Mouse (Mus musculus): Measurements from ENCODE around the gene Mlc1.

The Mlc1 gene

GRCm38 (mm10) chr15:88937291-88937650, 41.5 kb downstream of the Mlc1 start:
- no peak for DNase-seq (ENCODE audit: low read depth)

DNA sequence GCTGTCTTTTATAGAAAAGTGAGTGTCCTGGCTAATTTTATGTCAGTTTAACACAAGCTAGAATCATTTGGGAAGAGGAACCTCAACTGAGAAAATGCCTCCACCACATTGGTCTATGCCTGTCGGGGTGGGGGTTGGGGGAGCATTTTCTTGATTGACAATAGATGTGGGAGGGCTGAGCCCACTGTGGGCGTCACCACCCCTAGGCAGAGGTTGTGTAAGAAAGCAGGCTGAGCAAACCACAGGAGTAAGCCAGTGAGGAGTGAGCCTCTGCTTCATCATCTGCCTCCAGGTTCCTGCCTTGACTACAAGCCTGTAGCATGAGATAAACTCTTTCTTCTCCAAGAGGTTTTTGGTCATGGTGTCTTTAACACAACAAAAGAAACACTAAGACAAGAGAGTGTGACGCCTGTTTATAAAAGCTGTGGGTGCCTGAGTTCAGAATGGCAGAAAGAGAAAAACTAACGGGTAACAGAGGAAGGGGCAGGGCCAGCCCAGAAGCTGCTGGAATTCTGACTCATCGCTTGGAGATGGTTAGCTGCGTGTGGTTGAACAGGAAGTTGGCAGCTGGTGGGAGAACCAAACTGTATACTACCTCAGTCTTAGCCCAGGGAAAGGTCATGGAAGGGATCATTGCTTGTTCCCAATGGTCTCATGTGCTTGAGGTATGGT, 42.1 kb downstream of the Mlc1 start:
- DNase-seq (ENCODE audit: low read depth): no peak

DNA sequence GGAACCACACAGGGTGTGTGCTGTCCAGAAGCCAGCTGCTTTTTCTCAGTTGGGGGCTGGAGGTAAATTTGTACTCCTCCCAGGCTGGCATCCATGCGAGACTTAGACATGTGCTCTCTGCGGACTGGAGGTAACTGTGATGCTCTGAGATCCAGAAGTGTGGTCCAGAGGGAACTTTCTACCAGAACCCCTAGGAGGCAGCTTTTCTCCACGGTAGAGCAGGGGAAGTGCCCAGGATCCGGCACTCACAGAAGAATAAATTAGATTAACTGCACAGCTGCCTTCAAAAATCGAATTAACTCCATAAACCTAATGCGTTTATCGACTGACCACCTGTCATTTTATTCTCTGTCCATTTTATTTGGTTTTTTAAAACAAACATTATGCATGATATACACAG, 44.7 kb downstream of the Mlc1 start:
- DNase-seq (ENCODE audit: low read depth): no peak

GRCm38 (mm10) chr15:88932667-88933066, 46.1 kb downstream of the Mlc1 start:
- DNase-seq (ENCODE audit: low read depth): no peak

DNA sequence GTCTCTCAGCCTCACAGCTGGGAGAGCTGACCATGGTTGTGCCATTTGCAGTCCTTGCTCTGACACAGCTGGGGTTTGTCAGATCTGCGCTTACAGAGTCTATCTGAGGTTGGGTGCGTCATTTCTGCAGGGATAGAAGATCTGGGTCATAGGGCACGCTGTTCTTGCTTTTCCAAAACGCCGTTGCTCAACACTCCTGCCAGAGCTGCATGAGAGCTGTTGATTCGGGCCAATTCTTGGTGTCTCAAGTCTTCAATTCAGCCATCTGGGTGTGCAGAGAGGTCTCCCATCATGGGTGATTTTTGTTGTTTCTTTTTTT, 56.9 kb downstream of the Mlc1 start:
- no peak for DNase-seq (ENCODE audit: low read depth)

DNA sequence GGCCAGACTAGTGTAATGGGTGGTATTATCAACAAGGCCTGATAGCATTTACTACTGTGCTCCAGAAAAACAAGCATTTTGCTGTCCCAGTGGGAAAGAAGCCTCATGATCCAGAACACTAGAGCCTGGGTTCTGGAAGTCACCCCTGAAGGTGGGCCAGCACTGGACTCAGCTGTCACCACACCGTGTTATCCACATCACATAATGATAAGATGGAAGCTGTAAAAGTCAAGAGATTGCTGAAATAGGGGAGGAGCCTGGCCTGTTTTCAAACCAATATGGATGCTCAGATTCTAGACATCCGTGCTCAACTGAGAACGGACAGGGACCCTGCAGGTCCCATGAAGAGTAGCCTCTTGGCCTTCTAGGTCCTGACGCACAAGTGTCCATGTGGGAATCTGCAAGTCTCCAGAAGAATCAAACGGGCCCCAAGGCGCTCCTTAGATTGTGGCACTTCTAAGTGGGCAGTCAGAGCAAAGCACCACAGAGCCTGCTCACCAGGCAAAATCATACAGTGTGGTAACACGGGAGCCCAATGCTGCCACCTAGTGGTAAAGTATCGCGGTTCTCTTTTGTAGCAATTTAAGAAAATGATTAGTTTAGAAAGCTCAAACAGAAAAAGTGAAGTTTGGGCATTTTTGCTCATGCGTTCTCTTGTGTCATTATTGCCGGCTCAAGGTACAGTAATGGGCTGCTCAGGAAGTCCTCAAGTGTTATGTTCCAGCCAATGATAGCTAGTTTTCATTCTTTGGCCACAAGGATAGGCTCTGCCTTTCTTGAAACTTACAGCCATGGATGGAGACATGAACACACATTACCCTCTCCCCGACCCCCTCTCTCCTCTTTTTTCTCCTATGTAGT, 57.4 kb downstream of the Mlc1 start:
- DNase-seq (ENCODE audit: low read depth): peak; percentile 81

- DNase-seq (ENCODE audit: low read depth): no peak
These were observed 58.7 kb downstream of the Mlc1 start for GRCm38 (mm10) chr15:88920065-88920464.

DNA sequence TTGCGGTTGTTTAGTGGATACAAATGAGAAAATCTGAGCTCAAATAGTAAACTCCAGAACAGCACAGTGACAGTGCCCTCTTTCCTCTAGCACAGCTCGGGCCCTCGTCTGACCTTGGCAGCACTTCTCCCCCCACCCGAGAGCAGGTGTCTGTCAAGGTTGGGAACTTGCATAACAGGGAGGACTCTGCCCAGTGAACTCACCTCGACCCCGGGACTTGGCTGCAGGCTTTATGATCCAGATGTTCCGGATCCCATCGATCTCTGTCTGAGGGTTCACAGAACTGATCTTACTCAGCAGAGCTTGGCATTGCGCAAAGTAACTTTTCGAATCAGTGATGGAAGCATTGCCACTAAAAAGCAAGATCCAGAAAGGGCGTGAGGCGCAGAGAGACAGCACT, 59.5 kb downstream of the Mlc1 start:
- DNase-seq (ENCODE audit: low read depth): no peak

- DNase-seq (ENCODE audit: low read depth): no peak
These were observed 61.7 kb downstream of the Mlc1 start for GRCm38 (mm10) chr15:88917126-88917525.

DNA sequence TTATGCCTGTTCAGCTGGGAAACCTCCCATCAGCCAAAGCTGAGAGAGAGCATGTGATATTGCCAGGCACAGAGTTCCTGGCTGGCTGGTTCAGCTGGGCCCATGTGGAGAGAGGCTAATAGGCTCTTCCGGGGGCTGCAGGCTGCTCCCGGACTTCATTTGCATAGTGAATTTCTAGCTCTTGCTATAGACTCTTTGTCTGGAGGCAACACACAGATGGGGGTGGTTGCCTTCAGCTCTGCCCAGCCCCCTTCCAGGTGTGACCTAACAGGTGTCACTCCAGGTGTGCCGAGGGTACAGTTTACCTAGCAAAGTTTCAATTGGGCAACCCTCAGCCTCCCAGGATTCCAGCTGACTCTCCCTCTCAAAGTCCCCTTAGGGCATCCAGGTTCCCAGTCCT, 62.4 kb downstream of the Mlc1 start:
- DNase-seq (ENCODE audit: low read depth): no peak

DNA sequence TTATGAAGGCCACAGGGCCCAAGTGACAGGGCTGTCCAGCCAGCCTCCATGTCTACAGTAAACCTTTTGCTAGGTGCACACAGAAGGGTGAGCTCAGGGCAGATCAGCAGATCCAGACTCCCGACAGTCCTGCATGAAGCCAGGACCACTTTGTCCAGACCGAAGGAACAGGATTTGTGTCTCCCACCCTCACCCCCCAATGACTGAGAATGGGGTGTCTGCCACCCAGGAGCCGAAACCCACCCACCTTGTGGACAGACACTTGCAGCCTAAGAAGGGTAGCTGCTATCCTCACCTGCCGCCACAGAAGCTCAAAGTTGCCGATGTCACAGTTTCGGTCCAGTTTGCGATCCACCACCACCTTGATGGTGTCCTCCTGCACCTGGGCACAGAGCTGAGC, 63.8 kb downstream of the Mlc1 start:
- DNase-seq (ENCODE audit: low read depth): no peak

- DNase-seq (ENCODE audit: low read depth): no peak
These were observed 72.5 kb downstream of the Mlc1 start for GRCm38 (mm10) chr15:88906347-88906746.
